Mouse (Mus musculus): Measurements from ENCODE around the gene C130060K24Rik. TPM values are rescaled to one million over a fixed set of nuclear protein-coding genes. Genes with fewer than 3 reads are reported as not detected.

The C130060K24Rik gene
- polyA plus RNA-seq, 1 experiment, result not detected

DNA sequence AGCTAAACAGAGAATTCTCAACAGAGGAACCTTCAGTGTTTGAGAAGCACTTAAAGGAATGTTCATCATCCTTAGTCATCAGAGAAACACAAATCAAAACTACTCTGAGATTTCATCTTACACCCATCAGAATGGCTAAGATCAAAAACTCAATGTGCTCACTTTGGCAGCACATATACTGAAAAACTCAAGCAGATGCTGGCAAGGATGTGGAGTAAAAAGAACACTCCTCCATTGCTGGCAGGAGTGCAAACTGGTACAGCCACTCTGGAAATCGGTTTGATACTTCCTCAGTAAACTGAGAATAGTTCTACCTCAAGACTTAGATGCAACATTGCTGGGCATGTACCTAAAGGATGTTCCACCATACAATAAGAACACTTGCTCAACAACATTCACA, 41.0 kb downstream of the C130060K24Rik start:
- H3K4me1 ChIP-seq (ENCODE audit: control insufficient read depth, insufficient read depth, low read length), result no peaks in the 10 kb centered on the region
- 66% methylated on average over 1 of the region's 1 CpGs for WGBS
- no peak for TF ChIP-seq POLR2A (IDR thresholded peaks at IDR 0.05; ENCODE audit: borderline replicate concordance, control insufficient read depth, low read depth, low read length)
- no peak for TF ChIP-seq CTCF (IDR thresholded peaks at IDR 0.05; ENCODE audit: control insufficient read depth, insufficient read depth, low read length)
- no peak overlapping the region for H3K4me3 ChIP-seq (replicated peaks; ENCODE audit: control insufficient read depth, low read depth, low read length)
- no peak overlapping the region for H3K27ac ChIP-seq (ENCODE audit: control insufficient read depth, insufficient read depth, low read depth, low read length, poor library complexity)

DNA sequence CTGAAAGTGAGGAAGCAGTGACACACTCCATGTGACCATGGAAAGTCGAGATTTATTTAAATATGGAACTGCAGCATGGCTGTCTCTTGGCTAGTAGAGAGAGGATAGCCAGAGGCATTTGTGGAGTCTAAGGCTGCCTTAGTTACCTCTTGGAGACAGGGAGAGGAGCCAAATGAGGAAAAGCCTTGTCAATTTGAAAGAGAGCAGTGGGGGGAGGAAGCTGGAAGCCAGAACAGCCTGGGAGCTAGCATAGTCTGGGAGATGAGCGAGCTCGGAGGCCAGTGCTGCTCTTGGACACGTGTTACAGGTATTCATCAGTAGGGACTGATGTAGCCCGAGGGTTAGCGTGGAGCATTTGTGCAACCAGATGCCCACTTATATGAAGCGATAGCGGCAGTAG, 46.2 kb downstream of the C130060K24Rik start:
- H3K4me3 ChIP-seq (replicated peaks; ENCODE audit: control insufficient read depth, low read depth, low read length), result no peak overlapping the region
- WGBS, result 78% methylated on average over 8 of the region's 8 CpGs
- no peaks in the 10 kb centered on the region for H3K4me1 ChIP-seq (ENCODE audit: control insufficient read depth, insufficient read depth, low read length)
- no peak overlapping the region for H3K27ac ChIP-seq (ENCODE audit: control insufficient read depth, insufficient read depth, low read depth, low read length, poor library complexity)
- no peak for TF ChIP-seq CTCF (IDR thresholded peaks at IDR 0.05; ENCODE audit: control insufficient read depth, insufficient read depth, low read length)
- no peak for TF ChIP-seq POLR2A (IDR thresholded peaks at IDR 0.05; ENCODE audit: borderline replicate concordance, control insufficient read depth, low read depth, low read length)

DNA sequence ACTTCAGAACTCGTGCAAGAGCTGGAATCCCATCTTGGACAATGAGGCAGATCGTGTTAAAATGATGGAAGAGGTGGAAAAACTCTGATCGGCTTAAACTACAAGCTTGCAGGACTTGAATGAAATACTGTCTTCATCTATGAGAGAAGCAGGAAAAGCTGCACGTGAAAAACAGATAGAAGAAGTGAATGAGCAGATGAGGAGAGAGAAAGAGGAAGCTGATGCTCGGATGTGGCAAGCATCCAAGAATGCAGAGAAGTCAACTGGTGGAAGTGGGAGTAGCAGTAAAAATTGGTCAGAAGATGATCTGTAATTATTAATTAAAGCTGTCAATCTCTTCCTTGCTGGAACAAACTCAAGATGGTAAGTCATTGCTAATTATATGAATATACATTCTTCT, 52.3 kb downstream of the C130060K24Rik start:
- 54% methylated on average over 5 of the region's 5 CpGs for WGBS
- Histone ChIP-seq H3K4me3 (replicated peaks; ENCODE audit: control insufficient read depth, low read depth, low read length) (no peak overlapping the region), H3K27ac (ENCODE audit: control insufficient read depth, insufficient read depth, low read depth, low read length, poor library complexity) (no peak overlapping the region), H3K4me1 (ENCODE audit: control insufficient read depth, insufficient read depth, low read length) (no peaks in the 10 kb centered on the region)
- TF ChIP-seq CTCF (IDR thresholded peaks at IDR 0.05; ENCODE audit: control insufficient read depth, insufficient read depth, low read length) (no peak), POLR2A (IDR thresholded peaks at IDR 0.05; ENCODE audit: borderline replicate concordance, control insufficient read depth, low read depth, low read length) (no peak)

DNA sequence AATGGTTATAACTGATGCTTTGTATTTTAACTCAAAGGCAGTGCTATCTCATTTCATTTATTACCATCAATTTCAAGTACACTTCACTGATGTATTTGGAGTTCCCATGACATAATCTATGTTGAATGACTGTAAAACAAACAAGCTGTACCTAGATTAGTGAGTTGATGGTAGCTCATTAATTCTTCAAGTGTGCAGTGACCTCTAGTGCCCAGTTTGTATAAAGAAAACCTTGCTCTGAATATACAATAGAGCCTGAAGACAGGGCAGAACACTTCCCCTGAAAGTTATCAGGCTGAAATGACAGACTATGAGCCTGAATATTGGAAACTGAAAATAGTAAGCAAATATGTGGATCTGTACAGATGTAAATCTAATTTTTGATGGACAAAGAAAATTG, 72.6 kb downstream of the C130060K24Rik start:
- no peak for TF ChIP-seq CTCF (IDR thresholded peaks at IDR 0.05; ENCODE audit: control insufficient read depth, insufficient read depth, low read length)
- no peak for TF ChIP-seq POLR2A (IDR thresholded peaks at IDR 0.05; ENCODE audit: borderline replicate concordance, control insufficient read depth, low read depth, low read length)
- Histone ChIP-seq H3K4me1 (ENCODE audit: control insufficient read depth, insufficient read depth, low read length) (no peaks in the 10 kb centered on the region), H3K27ac (ENCODE audit: control insufficient read depth, insufficient read depth, low read depth, low read length, poor library complexity) (no peak overlapping the region), H3K4me3 (replicated peaks; ENCODE audit: control insufficient read depth, low read depth, low read length) (no peak overlapping the region)

DNA sequence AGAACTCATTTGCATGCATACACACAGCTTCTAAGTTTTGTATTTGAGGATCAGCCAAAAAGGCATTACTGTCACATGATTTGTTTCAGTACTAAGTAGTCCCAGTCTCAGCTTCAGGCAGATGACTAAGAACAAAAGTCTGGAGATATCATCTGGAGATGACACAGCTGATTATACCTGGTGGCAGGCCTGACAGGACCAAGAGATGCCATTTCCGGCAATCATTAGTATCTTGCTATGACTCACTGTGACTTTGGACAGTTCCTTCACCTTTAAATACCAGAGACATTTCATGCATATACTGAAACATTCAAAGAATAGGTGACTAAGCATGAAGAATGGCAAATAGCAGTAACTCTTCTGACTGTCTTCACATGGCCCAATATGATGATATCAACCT, 84.4 kb downstream of the C130060K24Rik start:
- TF ChIP-seq POLR2A (IDR thresholded peaks at IDR 0.05; ENCODE audit: borderline replicate concordance, control insufficient read depth, low read depth, low read length) (no peak), CTCF (IDR thresholded peaks at IDR 0.05; ENCODE audit: control insufficient read depth, insufficient read depth, low read length) (no peak)
- H3K27ac ChIP-seq (ENCODE audit: control insufficient read depth, insufficient read depth, low read depth, low read length, poor library complexity), result no peak overlapping the region
- no peaks in the 10 kb centered on the region for H3K4me1 ChIP-seq (ENCODE audit: control insufficient read depth, insufficient read depth, low read length)
- 82% methylated on average over 1 of the region's 1 CpGs for WGBS
- no peak overlapping the region for H3K4me3 ChIP-seq (replicated peaks; ENCODE audit: control insufficient read depth, low read depth, low read length)

DNA sequence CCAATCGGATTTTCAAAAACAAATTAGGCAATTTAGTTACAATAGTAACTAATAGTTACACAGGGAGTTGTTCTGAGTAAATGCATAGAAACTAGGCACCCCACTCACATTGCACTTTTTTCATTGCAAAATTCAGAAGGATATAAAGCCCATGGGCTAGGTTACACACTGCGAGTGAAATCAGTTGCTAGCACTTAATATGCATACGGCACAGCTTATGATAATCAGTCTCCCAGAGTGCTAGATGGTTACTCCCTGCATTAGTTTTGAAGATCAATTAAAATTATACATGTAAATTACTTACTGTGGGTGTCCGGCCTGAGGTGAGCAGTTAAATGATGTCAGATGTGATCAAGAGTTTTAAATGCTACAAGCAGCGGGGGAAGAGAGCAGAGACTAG, 89.4 kb downstream of the C130060K24Rik start:
- no peaks in the 10 kb centered on the region for H3K4me1 ChIP-seq (ENCODE audit: control insufficient read depth, insufficient read depth, low read length)
- WGBS, result 83% methylated on average over 5 of the region's 5 CpGs
- no peak overlapping the region for H3K4me3 ChIP-seq (replicated peaks; ENCODE audit: control insufficient read depth, low read depth, low read length)
- H3K27ac ChIP-seq (ENCODE audit: control insufficient read depth, insufficient read depth, low read depth, low read length, poor library complexity), result no peak overlapping the region
- TF ChIP-seq POLR2A (IDR thresholded peaks at IDR 0.05; ENCODE audit: borderline replicate concordance, control insufficient read depth, low read depth, low read length), result no peak
- TF ChIP-seq CTCF (IDR thresholded peaks at IDR 0.05; ENCODE audit: control insufficient read depth, insufficient read depth, low read length), result no peak

DNA sequence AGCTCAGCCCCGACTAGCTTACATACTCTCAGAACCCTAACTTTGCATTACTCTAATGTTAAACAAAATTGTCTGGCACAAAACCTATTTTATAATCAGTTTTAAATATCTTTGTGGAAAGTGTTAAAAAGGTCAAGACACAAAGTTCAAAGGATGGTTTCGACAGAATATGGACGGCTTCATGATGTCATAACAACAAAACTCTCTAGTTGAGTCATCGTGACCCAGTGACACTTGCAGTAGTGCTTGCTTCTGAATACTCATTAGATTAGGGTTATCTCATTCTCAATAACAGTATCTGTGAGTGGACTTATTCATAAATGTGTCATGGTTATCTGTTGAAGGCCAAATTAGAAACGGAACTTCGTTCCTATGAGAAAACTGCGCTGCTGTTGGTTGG, 91.5 kb downstream of the C130060K24Rik start:
- no peak for TF ChIP-seq POLR2A (IDR thresholded peaks at IDR 0.05; ENCODE audit: borderline replicate concordance, control insufficient read depth, low read depth, low read length)
- TF ChIP-seq CTCF (IDR thresholded peaks at IDR 0.05; ENCODE audit: control insufficient read depth, insufficient read depth, low read length), result no peak
- no peak overlapping the region for H3K4me3 ChIP-seq (replicated peaks; ENCODE audit: control insufficient read depth, low read depth, low read length)
- H3K4me1 ChIP-seq (ENCODE audit: control insufficient read depth, insufficient read depth, low read length), result no peaks in the 10 kb centered on the region
- no peak overlapping the region for H3K27ac ChIP-seq (ENCODE audit: control insufficient read depth, insufficient read depth, low read depth, low read length, poor library complexity)
- 89% methylated on average over 7 of the region's 7 CpGs for WGBS

DNA sequence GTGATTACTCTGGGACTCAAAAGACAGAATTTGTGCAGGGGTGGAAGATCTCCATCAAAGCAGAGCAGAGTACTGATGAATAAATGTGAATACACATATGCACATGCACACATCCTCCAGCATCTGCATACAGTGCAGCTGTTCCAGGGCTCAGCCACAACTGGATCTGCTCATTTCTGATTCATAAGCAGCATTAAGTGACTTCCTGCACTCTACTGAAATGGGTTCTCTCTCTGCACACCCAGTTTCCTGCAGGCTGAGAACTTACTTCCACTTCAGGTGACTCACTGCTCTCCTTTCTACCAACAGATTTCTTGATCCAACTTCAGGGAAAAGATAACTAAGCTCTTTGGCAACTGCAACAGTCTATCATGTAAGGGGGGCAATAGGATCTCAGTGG, 117.9 kb downstream of the C130060K24Rik start:
- H3K27ac ChIP-seq (ENCODE audit: control insufficient read depth, insufficient read depth, low read depth, low read length, poor library complexity), result no peak overlapping the region
- TF ChIP-seq POLR2A (IDR thresholded peaks at IDR 0.05; ENCODE audit: borderline replicate concordance, control insufficient read depth, low read depth, low read length), result no peak
- TF ChIP-seq CTCF (IDR thresholded peaks at IDR 0.05; ENCODE audit: control insufficient read depth, insufficient read depth, low read length), result no peak

More for the DNA sequence above, 117.9 kb downstream of the C130060K24Rik start:
- Histone ChIP-seq H3K4me3 (replicated peaks; ENCODE audit: control insufficient read depth, low read depth, low read length) (no peak overlapping the region), H3K4me1 (ENCODE audit: control insufficient read depth, insufficient read depth, low read length) (no peaks in the 10 kb centered on the region)

Other genes starting within 250 kb of the C130060K24Rik start
- 4.6 and 7.1 TPM in 2 replicates for gene Hpgds, start 236.2 kb upstream of the C130060K24Rik start, polyA plus RNA-seq (2011; ENCODE audit: insufficient read depth, insufficient read length, low replicate concordance, missing spikeins)
- gene Tnip3, start 144.2 kb downstream of the C130060K24Rik start, polyA plus RNA-seq (2011; ENCODE audit: insufficient read depth, insufficient read length, low replicate concordance, missing spikeins), result not detected in 2 replicates

All from bone marrow, adult 2 months (tissue).